Mouse (Mus musculus) heart, embryonic 11.5 days (tissue): ENCODE data around the gene Dyrk1b. TPM values are rescaled to one million over a fixed set of nuclear protein-coding genes. Genes with fewer than 3 reads are reported as not detected.
"Not testable (repeated sequence)": the region's sequence is repeated elsewhere in the genome, so short reads cannot be mapped to it uniquely, and the experiment has no call there.

Source experiments
- ATAC-seq: fragments of 200-750 bp; cut with Nextera tagmentation; replicated peaks from 2 replicates; pipeline ENCODE4 v1.8.0; 2017; ENCODE audit warnings: moderate library complexity; ENCODE audit not compliant: insufficient number of reproducible peaks, low FRiP score, low TSS enrichment
- H3K27ac ChIP-seq: fragments of 300-500 bp; sonication (generic); 2 replicates; pipeline ENCODE4 v1.5.1; 2014; ENCODE audit warnings: mild to moderate bottlenecking, low read depth, low read length
- H3K27me3 ChIP-seq: fragments of 300-500 bp; sonication (generic); 2 replicates; pipeline ENCODE4 v1.6.1; 2014; ENCODE audit warnings: mild to moderate bottlenecking, low read length, mixed read lengths; ENCODE audit not compliant: control insufficient read depth, insufficient read depth
- H3K36me3 ChIP-seq: fragments of 300-500 bp; sonication (generic); 2 replicates; pipeline ENCODE4 v1.6.1; 2014; ENCODE audit warnings: mild to moderate bottlenecking, low read length, moderate library complexity, mixed read lengths; ENCODE audit not compliant: control insufficient read depth, insufficient read depth
- H3K4me1 ChIP-seq: fragments of 300-500 bp; sonication (generic); 2 replicates; pipeline ENCODE4 v1.6.1; 2014; ENCODE audit warnings: low read length; ENCODE audit not compliant: control insufficient read depth, insufficient read depth
- H3K4me2 ChIP-seq: fragments of 300-500 bp; sonication (generic); 2 replicates; pipeline ENCODE4 v1.6.1; 2014; ENCODE audit warnings: mild to moderate bottlenecking, moderate library complexity
- H3K4me3 ChIP-seq: fragments of 300-500 bp; sonication (generic); 2 replicates; pipeline ENCODE4 v1.5.1; 2014; ENCODE audit warnings: low read depth, low read length
- H3K9ac ChIP-seq: fragments of 300-500 bp; sonication (generic); 2 replicates; pipeline ENCODE4 v1.6.1; 2014; ENCODE audit warnings: mild to moderate bottlenecking, low read depth, low read length, moderate library complexity
- H3K9me3 ChIP-seq: fragments of 300-500 bp; sonication (generic); replicated peaks from 2 replicates; pipeline ENCODE4 v1.6.1; 2016; ENCODE audit warnings: low read length; ENCODE audit not compliant: control insufficient read depth
- WGBS: fragments of 180-500 bp; shearing (Covaris S2); extraction: QIAGEN DNeasy Blood & Tissue Kit; methylation state at CpG from one replicate; pipeline ENCODE4 v1.1.7; 2014; ENCODE audit not compliant: insufficient replicate concordance; 5-methylcytosine and 5-hydroxymethylcytosine counted together
- polyA plus RNA-seq: library from polyadenylated mRNA; unstranded; fragments of >200 nt; fragmentation: Nextera tagmentation; extraction: Ambion mirVana; gene quantifications from 2 replicates; pipeline ENCODE4 v1.2.1, GENCODE M21; 2014

Dyrk1b gene
- polyA plus RNA-seq, 1 experiment from 2014 or later = 9.9 TPM

DNA sequence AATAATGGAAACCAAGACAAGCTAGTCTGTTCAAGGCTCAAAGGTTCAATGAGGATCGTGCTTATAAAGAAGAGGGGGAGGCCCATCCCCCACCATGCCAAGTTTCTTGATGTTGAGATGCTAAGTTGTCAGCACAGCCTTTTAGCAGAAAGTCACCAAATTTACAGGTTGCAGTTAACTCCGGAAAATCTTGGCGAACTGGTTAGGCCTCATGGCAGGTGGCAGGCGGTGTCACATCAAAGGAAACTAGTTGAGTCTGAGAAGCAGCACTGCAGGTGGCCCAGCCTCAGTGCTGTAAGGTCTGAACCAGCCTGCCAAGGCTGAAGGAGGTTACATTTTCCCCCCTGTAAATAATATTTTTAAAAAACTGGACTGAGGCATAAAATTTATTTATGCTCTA lies 47.6 kb downstream of the Dyrk1b start:
- not testable (repeated sequence) for H3K27ac ChIP-seq, H3K9me3 ChIP-seq, H3K4me3 ChIP-seq, H3K27me3 ChIP-seq, H3K36me3 ChIP-seq, ATAC-seq, H3K4me1 ChIP-seq, H3K4me2 ChIP-seq, H3K9ac ChIP-seq
- WGBS = 81% methylated on average over 4 of the region's 4 CpGs

- not testable (repeated sequence) for H3K27ac ChIP-seq, ATAC-seq, H3K4me3 ChIP-seq, H3K9me3 ChIP-seq, H3K4me2 ChIP-seq, H3K27me3 ChIP-seq, H3K9ac ChIP-seq, H3K4me1 ChIP-seq, H3K36me3 ChIP-seq
- WGBS = 80% methylated on average over 4 of the region's 4 CpGs
These were observed 48.2 kb downstream of the Dyrk1b start for GRCm38 (mm10) chr7:28227421-28227820.

Other genes starting within 250 kb of the Dyrk1b start
- 11.8 and 13.8 TPM in 2 replicates for gene Zfp780b, start 200.3 kb upstream of the Dyrk1b start, polyA plus RNA-seq
- 2.7 and 5.4 TPM in 2 replicates for gene Zfp850, start 165.4 kb upstream of the Dyrk1b start, polyA plus RNA-seq
- 276 and 283 TPM in 2 replicates for gene Psmc4, start 129.4 kb upstream of the Dyrk1b start, polyA plus RNA-seq
- gene Fcgbp, start 108.2 kb upstream of the Dyrk1b start, polyA plus RNA-seq = 0.24 TPM in 1 of 2 replicates, not detected in the other
- gene 9530053A07Rik, start 50.0 kb upstream of the Dyrk1b start, polyA plus RNA-seq = not detected in 2 replicates
- gene Fbl, start 9.8 kb upstream of the Dyrk1b start, polyA plus RNA-seq = 23.9 and 32.3 TPM in 2 replicates
- 5.4 TPM in 2 replicates for gene Eid2, start 88.4 kb downstream of the Dyrk1b start, polyA plus RNA-seq
- 6.3 and 8.1 TPM in 2 replicates for gene Eid2b, start 98.3 kb downstream of the Dyrk1b start, polyA plus RNA-seq
- gene Selenov, start 111.7 kb downstream of the Dyrk1b start, polyA plus RNA-seq = not detected in 2 replicates
- gene Dll3, start 122.8 kb downstream of the Dyrk1b start, polyA plus RNA-seq = 0.24 and 0.43 TPM in 2 replicates
- 139 and 141 TPM in 2 replicates for gene Timm50, start 132.6 kb downstream of the Dyrk1b start, polyA plus RNA-seq
- 55.2 and 60.3 TPM in 2 replicates for gene Supt5, start 159.3 kb downstream of the Dyrk1b start, polyA plus RNA-seq
- 750 and 792 TPM in 2 replicates for gene Rps16, start 171.2 kb downstream of the Dyrk1b start, polyA plus RNA-seq
- gene Plekhg2, start 193.1 kb downstream of the Dyrk1b start, polyA plus RNA-seq = 44.6 and 47.8 TPM in 2 replicates
- 10.9 and 11.6 TPM in 2 replicates for gene Zfp36, start 200.8 kb downstream of the Dyrk1b start, polyA plus RNA-seq
- gene Med29, start 213.2 kb downstream of the Dyrk1b start, polyA plus RNA-seq = 46.4 and 54.3 TPM in 2 replicates
- 70.2 and 81.4 TPM in 2 replicates for gene Paf1, start 213.5 kb downstream of the Dyrk1b start, polyA plus RNA-seq